ENCODE assay signal across 22 mouse cellular contexts in genomic region chr16:13326622-13327021, GRCm38 (mm10).
DNase-seq lines count a peak whose midpoint lies in the region; ATAC-seq and TF ChIP-seq lines count a peak whose summit lies in the region.
"Had no signal": no experiment of that assay in that cellular context is flagged by ENCODE, and none has a peak within 500 bp of the region (broad histone marks: within the 10 kb centered on the region; RNA-seq: fewer than 3 reads in every experiment).

No protein-coding gene starts in this region.

- intact Hi-C loops in heart, postnatal 14 days (cut with DNase I) = no loop called here

- WGBS in liver, embryonic 14.5 days (ENCODE audit: insufficient replicate concordance) = 61% methylated on average over 3 of the region's 3 CpGs

- no peaks in the 10 kb centered on the region for H3K36me3 ChIP-seq in liver, embryonic 14.5 days (replicated peaks; ENCODE audit: control insufficient read depth, insufficient read depth, low read depth)
- H3K36me3 ChIP-seq: forebrain, embryonic 15.5 days; intestine, embryonic 15.5 days had no signal

- no peak for TF ChIP-seq CTCF in liver, embryonic 14.5 days (IDR thresholded peaks at IDR 0.05; ENCODE audit: low read depth)

- H3K4me2 ChIP-seq in liver, embryonic 14.5 days (ENCODE audit: low read depth) = no peak overlapping the region
- H3K4me2 ChIP-seq: forebrain, embryonic 12.5 days; forebrain, embryonic 15.5 days; heart, embryonic 11.5 days; hindbrain, embryonic 13.5 days; intestine, embryonic 15.5 days had no signal

- H3K9me3 ChIP-seq in liver, embryonic 14.5 days (ENCODE audit: control insufficient read depth, low read length) = no peaks in the 10 kb centered on the region
- H3K9me3 ChIP-seq: forebrain, embryonic 12.5 days; forebrain, embryonic 15.5 days; hindbrain, embryonic 10.5 days; hindbrain, embryonic 13.5 days; intestine, embryonic 15.5 days had no signal

- H3K4me3 ChIP-seq in liver, embryonic 14.5 days (ENCODE audit: insufficient read depth in 1 of 2, low read depth in 2 of 2, low read length in 2 of 2) = no peak overlapping the region
- H3K4me3 ChIP-seq: forebrain, embryonic 12.5 days; forebrain, embryonic 15.5 days; hindbrain, embryonic 10.5 days; hindbrain, embryonic 13.5 days; intestine, embryonic 15.5 days had no signal

- no peak for TF ChIP-seq EP300 in liver, embryonic 14.5 days (IDR thresholded peaks at IDR 0.05; ENCODE audit: low read depth)

- ATAC-seq in liver, embryonic 14.5 days (ENCODE audit: insufficient read depth) = 0 out of 2 replicates have a peak, but pooled peaks have one; percentile 29
- ATAC-seq: activated CD4-positive, CD25-positive, alpha-beta regulatory T cell, adult 4 months; CD4-positive, CD25-positive, alpha-beta regulatory T cell, adult 4 months; forebrain, embryonic 15.5 days; hindbrain, embryonic 16.5 days; intestine, embryonic 15.5 days had no signal

- DNase-seq in heart, adult 11 months = peak; percentile 49
- no peak for DNase-seq in heart, postnatal 14 days
- no peak for DNase-seq in liver, embryonic 14.5 days (ENCODE audit: low read depth in 3 of 3, low spot score in 3 of 3)
- DNase-seq in liver = no peak
- DNase-seq in skeletal muscle tissue, adult 2 months (ENCODE audit: low read depth, low spot score) = peak; percentile 42
- DNase-seq in adrenal gland, postnatal 36 days = no peak
- DNase-seq: adrenal gland, adult 8-10 months; adrenal gland, postnatal 25 days; cerebellum, adult 18-20 months; cerebellum, adult 9-10 months; cerebellum, postnatal 14 days; gastrocnemius, postnatal 36 days; heart, postnatal 36 days had no signal

- H3K9ac ChIP-seq in liver, embryonic 14.5 days (replicated peaks) = no peak overlapping the region
- H3K9ac ChIP-seq: forebrain, embryonic 12.5 days; forebrain, embryonic 15.5 days; hindbrain, embryonic 13.5 days; intestine, embryonic 15.5 days had no signal

- peaks cover 3 to 12% of the 10 kb centered on the region in 2 experiments; a peak in 3 of 4 replicates for H3K4me1 ChIP-seq in liver, embryonic 14.5 days (replicated peaks; ENCODE audit: control insufficient read depth in 2 of 2, insufficient read depth in 2 of 2, low read length in 1 of 2)
- H3K4me1 ChIP-seq: intestine, embryonic 15.5 days had no signal

- H3K27me3 ChIP-seq in liver, embryonic 14.5 days (ENCODE audit: control insufficient read depth, insufficient read depth, low read length) = no peaks in the 10 kb centered on the region
- H3K27me3 ChIP-seq: forebrain, embryonic 12.5 days; forebrain, embryonic 15.5 days; hindbrain, embryonic 13.5 days; intestine, embryonic 15.5 days had no signal

- no peak overlapping the region for H3K27ac ChIP-seq in liver, embryonic 14.5 days
- H3K27ac ChIP-seq: forebrain, embryonic 12.5 days; forebrain, embryonic 15.5 days; hindbrain, embryonic 10.5 days; hindbrain, embryonic 13.5 days; intestine, embryonic 15.5 days had no signal

Comparison
In these comparisons a context has a peak if more than half of its experiments do, and no peak if none do; other contexts are left out.
1. DNase-seq: peak in heart, adult 11 months (single experiment) and skeletal muscle tissue, adult 2 months (single experiment); none in heart, postnatal 14 days (0 of 2), liver, embryonic 14.5 days (0 of 3), liver (single experiment) and adrenal gland, postnatal 36 days (0 of 2).